7 mouse cellular contexts compared by ENCODE assay signal in genomic region chr7:128297291-128297616, GRCm38 (mm10). TPM values are rescaled to one million over a fixed set of nuclear protein-coding genes. Genes with fewer than 3 reads are reported as not detected.
DNase-seq lines count a peak whose midpoint lies in the region; ATAC-seq and TF ChIP-seq lines count a peak whose summit lies in the region.

No protein-coding gene starts in this region.

- H3K27ac ChIP-seq in neural tube, embryonic 11.5 days (ENCODE audit: low read depth, low read length), result no peak overlapping the region
- H3K27ac ChIP-seq in limb, embryonic 14.5 days (replicated peaks; ENCODE audit: low read depth, low read length), result peak overlapping the region; percentile 94
- peak overlapping the region; percentile 36 for H3K27ac ChIP-seq in small intestine, adult 2 months (ENCODE audit: insufficient read depth, low read depth, low read length)

- H3K4me1 ChIP-seq in neural tube, embryonic 11.5 days (ENCODE audit: control insufficient read depth, insufficient read depth, low read length), result peaks cover 4% of the 10 kb centered on the region
- H3K4me1 ChIP-seq in erythroblast, embryonic 14.5 days (ENCODE audit: control insufficient read depth), result peaks cover 92% of the 10 kb centered on the region
- H3K4me1 ChIP-seq in limb, embryonic 14.5 days (ENCODE audit: control insufficient read depth, insufficient read depth, low read length), result peaks cover 17% of the 10 kb centered on the region
- no peaks in the 10 kb centered on the region; the same call in 1 of the 2 replicates for H3K4me1 ChIP-seq in small intestine, adult 2 months (ENCODE audit: control insufficient read depth, insufficient read depth, insufficient read length, low read length)

- H3K9me3 ChIP-seq in neural tube, embryonic 11.5 days (ENCODE audit: control insufficient read depth, low read length), result no peaks in the 10 kb centered on the region
- H3K9me3 ChIP-seq in erythroblast, embryonic 14.5 days (ENCODE audit: control insufficient read depth, low read length), result no peaks in the 10 kb centered on the region
- no peaks in the 10 kb centered on the region for H3K9me3 ChIP-seq in limb, embryonic 14.5 days (ENCODE audit: control insufficient read depth, low read length)

- H3K4me2 ChIP-seq in neural tube, embryonic 11.5 days (ENCODE audit: low read depth), result peak overlapping the region; percentile 85
- peak overlapping the region; percentile 66 for H3K4me2 ChIP-seq in limb, embryonic 14.5 days (replicated peaks; ENCODE audit: low read depth, low read length, severe bottlenecking)

- no peak for TF ChIP-seq POLR2A in limb, embryonic 14.5 days (IDR thresholded peaks at IDR 0.05; ENCODE audit: borderline replicate concordance, extremely low read depth, insufficient read depth, insufficient read length)
- no peak for TF ChIP-seq POLR2A in small intestine, adult 2 months (IDR thresholded peaks at IDR 0.05; ENCODE audit: low read depth, low read length)

- TF ChIP-seq CTCF in small intestine, adult 2 months (IDR thresholded peaks at IDR 0.05; ENCODE audit: extremely low read depth, insufficient read length, insufficient replicate concordance, low read depth, low read length), result no peak

- no peaks in the 10 kb centered on the region for H3K36me3 ChIP-seq in neural tube, embryonic 11.5 days (ENCODE audit: control insufficient read depth, insufficient read depth, low read length)
- H3K36me3 ChIP-seq in erythroblast, embryonic 14.5 days (ENCODE audit: control insufficient read depth), result peaks cover 52% of the 10 kb centered on the region
- H3K36me3 ChIP-seq in limb, embryonic 14.5 days (ENCODE audit: control insufficient read depth, insufficient read depth, low read length), result peaks cover 19% of the 10 kb centered on the region; the same call in 1 of the 2 replicates
- 0 out of 2 replicates have a peak, but pooled peaks cover 3% of the 10 kb centered on the region for H3K36me3 ChIP-seq in small intestine, adult 2 months (ENCODE audit: control insufficient read depth, insufficient read depth, low read length)

- no peaks in the 10 kb centered on the region for H3K27me3 ChIP-seq in neural tube, embryonic 11.5 days (ENCODE audit: control insufficient read depth, insufficient read depth, low read length)
- no peaks in the 10 kb centered on the region for H3K27me3 ChIP-seq in erythroblast, embryonic 14.5 days (ENCODE audit: control insufficient read depth)
- no peaks in the 10 kb centered on the region for H3K27me3 ChIP-seq in limb, embryonic 14.5 days (ENCODE audit: control insufficient read depth, insufficient read depth, low read length)
- no peaks in the 10 kb centered on the region for H3K27me3 ChIP-seq in small intestine, adult 2 months (ENCODE audit: control insufficient read depth, insufficient read depth, low read length)

- peak overlapping the region; percentile 69 for H3K4me3 ChIP-seq in neural tube, embryonic 11.5 days (ENCODE audit: low read depth, low read length)
- H3K4me3 ChIP-seq in erythroblast, embryonic 14.5 days (replicated peaks), result peak overlapping the region; percentile 97
- H3K4me3 ChIP-seq in limb, embryonic 14.5 days (replicated peaks; ENCODE audit: low read length), result peak overlapping the region; percentile 85
- H3K4me3 ChIP-seq in small intestine, adult 2 months (ENCODE audit: low read depth, low read length), result peak overlapping the region; percentile 88

- peak overlapping the region; percentile 82 for H3K9ac ChIP-seq in neural tube, embryonic 11.5 days (ENCODE audit: low read length)
- H3K9ac ChIP-seq in limb, embryonic 14.5 days (ENCODE audit: low read depth, low read length, severe bottlenecking), result peak overlapping the region; percentile 93

- 40% methylated on average over 10 of the region's 10 CpGs for WGBS in neural tube, embryonic 11.5 days
- 26% methylated on average over 10 of the region's 10 CpGs for WGBS in limb, embryonic 14.5 days
- 9% methylated on average over 10 of the region's 10 CpGs for whole genome bisulfite sequencing in small intestine, adult 2 months

- ATAC-seq in neural tube, embryonic 11.5 days (ENCODE audit: insufficient read depth, low FRiP score, low TSS enrichment), result no peak; the same call in 1 of the 2 replicates
- ATAC-seq in limb, embryonic 14.5 days (ENCODE audit: low FRiP score, low read depth), result no peak

- no peak for DNase-seq in neural tube, embryonic 11.5 days (ENCODE audit: low spot score)
- no peak for DNase-seq in neural tube, embryonic 10.5 days (ENCODE audit: extremely low spot score, low spot score)
- no peak for DNase-seq in limb, embryonic 14.5 days (ENCODE audit: low spot score)
- DNase-seq in adrenal gland, postnatal 4 days (ENCODE audit: low spot score in 2 of 2), result no peak
- no peak for DNase-seq in gastrocnemius, postnatal 10 days

RNA-seq across cellular contexts. Expression of gene BC017158, which starts 0.7 kb away (rescaled TPM):
- polyA plus RNA-seq in neural tube, embryonic 11.5 days (2014; fragmentation: Nextera tagmentation; extraction: Ambion mirVana), result 24.2 and 24.6 TPM in 2 replicates
- 7.3 and 9.0 TPM in 2 replicates for polyA plus RNA-seq in erythroblast, embryonic 14.5 days (2012)
- 46.1 and 52.6 TPM in 2 replicates for polyA plus RNA-seq in limb, embryonic 14.5 days (2012; rRNA removed)
- polyA plus RNA-seq in limb, embryonic 14.5 days (2014; fragmentation: Nextera tagmentation; extraction: Ambion mirVana), result 28.5 and 31.8 TPM in 2 replicates
- 47.4 and 52.7 TPM in 2 replicates for polyA plus RNA-seq in small intestine, adult 2 months (2012; rRNA removed)
- 10 to 100 TPM; 39.3 to 39.4 TPM for total RNA-seq in adrenal gland, postnatal 4 days (2021)
- total RNA-seq in gastrocnemius, postnatal 10 days (2021), result 10 to 100 TPM in 1 of 2 experiments, 1 to 10 TPM in 1; 7.0 to 11.9 TPM

RNA-seq across cellular contexts. Expression of gene Slc5a2, which starts 31.8 kb away (rescaled TPM):
- 0.13 and 0.55 TPM in 2 replicates for polyA plus RNA-seq in neural tube, embryonic 11.5 days (2014; fragmentation: Nextera tagmentation; extraction: Ambion mirVana)
- 0.88 and 1.4 TPM in 2 replicates for polyA plus RNA-seq in erythroblast, embryonic 14.5 days (2012)
- 0.04 TPM in 1 of 2 replicates, not detected in the other for polyA plus RNA-seq in limb, embryonic 14.5 days (2012; rRNA removed)
- polyA plus RNA-seq in limb, embryonic 14.5 days (2014; fragmentation: Nextera tagmentation; extraction: Ambion mirVana), result not detected in 2 replicates
- not detected in 2 replicates for polyA plus RNA-seq in small intestine, adult 2 months (2012; rRNA removed)
- total RNA-seq in adrenal gland, postnatal 4 days (2021), result 10 to 100 TPM in 1 of 2 experiments, under 1 TPM in 1; 0.73 to 22.0 TPM
- total RNA-seq in gastrocnemius, postnatal 10 days (2021), result not detected

RNA-seq across cellular contexts. Expression of gene Tgfb1i1, which starts 50.6 kb away (rescaled TPM):
- polyA plus RNA-seq in neural tube, embryonic 11.5 days (2014; fragmentation: Nextera tagmentation; extraction: Ambion mirVana), result 31.3 and 32.3 TPM in 2 replicates
- 0.27 and 0.30 TPM in 2 replicates for polyA plus RNA-seq in erythroblast, embryonic 14.5 days (2012)
- 46.0 and 55.5 TPM in 2 replicates for polyA plus RNA-seq in limb, embryonic 14.5 days (2012; rRNA removed)
- polyA plus RNA-seq in limb, embryonic 14.5 days (2014; fragmentation: Nextera tagmentation; extraction: Ambion mirVana), result 51.2 and 55.4 TPM in 2 replicates
- polyA plus RNA-seq in small intestine, adult 2 months (2012; rRNA removed), result 38.0 and 56.7 TPM in 2 replicates
- 10 to 100 TPM; 32.0 to 35.0 TPM for total RNA-seq in adrenal gland, postnatal 4 days (2021)
- total RNA-seq in gastrocnemius, postnatal 10 days (2021), result 10 to 100 TPM; 23.1 to 30.3 TPM

RNA-seq across cellular contexts. Expression of gene 9130023H24Rik, which starts 59.4 kb away (rescaled TPM):
- polyA plus RNA-seq in neural tube, embryonic 11.5 days (2014; fragmentation: Nextera tagmentation; extraction: Ambion mirVana), result 12.9 and 14.2 TPM in 2 replicates
- polyA plus RNA-seq in erythroblast, embryonic 14.5 days (2012), result 0.03 and 0.12 TPM in 2 replicates
- 3.2 and 3.4 TPM in 2 replicates for polyA plus RNA-seq in limb, embryonic 14.5 days (2012; rRNA removed)
- polyA plus RNA-seq in limb, embryonic 14.5 days (2014; fragmentation: Nextera tagmentation; extraction: Ambion mirVana), result 8.1 and 8.8 TPM in 2 replicates
- 0.60 and 0.71 TPM in 2 replicates for polyA plus RNA-seq in small intestine, adult 2 months (2012; rRNA removed)
- total RNA-seq in adrenal gland, postnatal 4 days (2021), result 1 to 10 TPM; 8.4 TPM
- total RNA-seq in gastrocnemius, postnatal 10 days (2021), result 1 to 10 TPM; 3.5 to 4.6 TPM

Comparison
In these comparisons a context has a peak if more than half of its experiments do, and no peak if none do; other contexts are left out.
1. RNA of gene Tgfb1i1, which starts 50.6 kb away (polyA plus RNA-seq): 38.0 to 56.7 TPM in small intestine, adult 2 months, 46.0 to 55.5 TPM in limb, embryonic 14.5 days and 31.3 to 32.3 TPM in neural tube, embryonic 11.5 days; 0.27 to 0.30 TPM in erythroblast, embryonic 14.5 days; every median in the first group is over 10 times any median in the second.
2. Peak in every context shown above with its lines, with median percentiles within 50 percentile points of each other: H3K4me3 ChIP-seq.